Mouse (Mus musculus) v-Abl transformed pro-B cells (cell line): ENCODE results near the gene Sash1.

ENCODE experiments used
- in situ Hi-C, 2 experiments: fragments of 400-800 bp; cut with MboI; formaldehyde crosslinking; loops; one replicate each; pipeline ENCODE4 v1.15.1; 2025; ENCODE audit not compliant: unreplicated experiment in 2 of 2

The Sash1 gene

DNA sequence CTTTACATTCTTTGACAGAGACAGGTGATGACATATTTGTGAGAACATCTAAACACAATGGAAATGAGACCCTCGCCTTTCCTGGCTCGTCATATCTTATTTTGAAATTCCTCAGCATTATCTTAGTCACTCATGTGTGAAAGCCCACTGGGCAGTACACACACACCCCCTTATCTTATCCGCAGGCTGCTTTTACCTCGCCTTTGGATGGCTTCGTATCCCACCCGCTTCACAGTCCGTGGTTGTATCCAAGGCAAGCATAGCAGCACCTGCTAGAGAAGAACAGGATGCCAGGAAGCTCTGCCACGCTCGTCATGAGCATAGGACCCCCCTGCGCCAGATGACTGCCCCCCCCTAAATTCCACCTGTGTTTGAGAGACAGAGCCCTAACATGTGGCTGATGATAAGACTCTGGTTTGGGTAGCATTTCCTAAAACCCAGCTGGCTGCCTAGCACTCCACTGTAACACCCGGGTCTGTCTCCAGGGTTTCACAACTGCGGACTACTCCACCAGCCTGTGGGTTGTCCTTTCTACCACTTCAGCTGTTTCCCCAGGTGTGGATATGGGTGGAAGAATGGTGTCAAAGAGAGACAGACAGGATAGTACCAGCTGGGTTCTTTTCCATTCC lies 84.0 kb downstream of the Sash1 start:
- in situ Hi-C loops = no loop called here

DNA sequence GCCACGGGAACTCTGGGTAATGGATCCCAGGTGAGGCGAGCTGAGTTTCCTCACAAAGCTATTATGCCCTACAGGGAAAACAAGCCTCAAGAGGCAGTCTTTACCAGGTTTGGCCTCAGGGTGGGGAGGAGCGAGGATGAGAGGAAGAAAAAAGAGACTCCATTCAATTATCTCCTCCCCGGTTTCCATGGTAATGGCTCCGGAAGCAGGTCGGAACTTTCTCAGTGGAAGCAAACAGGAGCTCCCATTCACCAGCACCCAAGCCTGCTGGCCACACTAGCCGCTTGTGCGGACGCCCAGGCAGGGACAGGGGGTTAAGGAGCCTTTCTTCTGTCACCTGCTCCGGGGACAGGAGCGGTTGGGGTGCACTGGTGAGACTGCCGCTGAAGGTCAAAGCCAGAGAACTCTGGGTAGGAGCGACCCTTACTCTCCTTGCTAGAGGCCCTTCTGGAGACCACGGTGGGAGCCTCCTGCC lies 84.7 kb downstream of the Sash1 start:
- in situ Hi-C loops = no loop called here

GRCm38 (mm10) chr10:8797826-8798225 lies 88.0 kb downstream of the Sash1 start:
- in situ Hi-C loops = loop anchor here in 1 of 2 experiments (25.0 kb wide), 1 partner anchor 939 kb away; no protein-coding TSS in a partner anchor

GRCm38 (mm10) chr10:8795336-8795735 lies 90.5 kb downstream of the Sash1 start:
- in situ Hi-C loops = loop anchor here in 1 of 2 experiments (25.0 kb wide), 1 partner anchor 942 kb away; no protein-coding TSS in a partner anchor

DNA sequence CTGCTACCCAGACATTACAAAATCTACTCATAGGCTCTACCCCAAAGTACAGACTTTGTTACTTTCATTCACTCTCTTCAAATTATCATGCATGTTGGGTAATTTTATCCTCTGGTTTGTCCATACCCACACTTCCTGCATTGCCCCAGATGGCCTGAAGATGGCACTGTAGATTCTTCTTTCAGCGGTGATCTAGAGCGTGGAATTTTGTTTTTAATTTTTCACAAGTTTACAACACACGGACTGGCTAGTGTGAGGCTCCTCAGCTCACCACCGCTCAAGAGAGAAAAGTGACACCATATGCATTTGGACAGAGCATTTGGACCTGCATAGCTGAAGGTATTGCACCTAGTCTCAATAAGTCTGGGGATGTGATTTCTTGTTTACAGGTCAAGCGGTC lies 93.5 kb downstream of the Sash1 start:
- in situ Hi-C loops = loop anchor here (5.0 to 25.0 kb wide), 2 partner anchors 185 to 945 kb away; no protein-coding TSS in a partner anchor

- in situ Hi-C loops = loop anchor here in 1 of 2 experiments (25.0 kb wide), 1 partner anchor 948 kb away; no protein-coding TSS in a partner anchor
These were observed 96.8 kb downstream of the Sash1 start for GRCm38 (mm10) chr10:8789096-8789495.

DNA sequence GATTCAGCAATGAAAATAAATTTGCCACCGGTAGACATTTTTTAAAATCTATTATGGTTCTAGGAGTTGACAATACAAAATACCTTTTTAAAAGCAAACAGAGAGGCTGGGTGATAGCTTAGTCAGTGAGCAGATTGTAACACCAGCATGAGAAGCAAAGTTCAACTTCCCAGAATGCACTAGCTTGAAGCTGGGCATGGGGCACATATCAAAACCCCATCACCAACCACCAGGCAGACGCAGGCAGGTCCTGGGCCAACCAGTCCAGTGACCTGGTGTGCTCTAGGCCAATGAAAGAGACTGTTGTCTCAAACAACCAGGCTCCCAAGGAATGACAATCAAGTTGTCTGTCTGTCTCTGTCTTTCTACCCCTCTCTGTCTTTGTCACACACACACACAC lies 98.6 kb downstream of the Sash1 start:
- in situ Hi-C loops = loop anchor here in 1 of 2 experiments (25.0 kb wide), 1 partner anchor 950 kb away; no protein-coding TSS in a partner anchor

- in situ Hi-C loops = loop anchor here in 1 of 2 experiments (25.0 kb wide), 1 partner anchor 952 kb away; no protein-coding TSS in a partner anchor
These were observed 100.3 kb downstream of the Sash1 start for GRCm38 (mm10) chr10:8785451-8786145.

DNA sequence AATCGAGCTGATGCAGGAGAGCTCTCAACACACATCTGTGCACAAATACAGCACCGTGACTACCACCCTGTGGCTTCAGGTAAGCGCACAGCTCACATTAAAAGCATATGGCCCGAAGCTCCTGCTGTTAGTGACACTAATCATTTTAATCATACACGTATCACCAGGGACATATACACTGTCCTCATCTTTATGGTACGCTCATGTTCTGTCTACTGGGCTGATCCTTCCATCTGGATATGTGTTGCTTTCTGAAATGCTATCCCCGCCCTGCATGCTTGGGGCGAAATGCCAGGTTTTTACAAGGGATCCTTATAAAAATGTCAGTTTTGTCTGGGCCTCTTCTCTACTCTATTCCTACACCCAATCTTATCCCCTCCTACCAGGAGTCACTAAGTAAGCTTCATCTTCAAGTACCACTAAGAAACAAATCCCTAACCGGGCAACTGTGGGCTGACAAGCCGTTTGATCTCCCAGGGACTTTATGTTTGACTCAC lies 103.9 kb downstream of the Sash1 start:
- in situ Hi-C loops = loop anchor here in 1 of 2 experiments (25.0 kb wide), 1 partner anchor 955 kb away; no protein-coding TSS in a partner anchor

DNA sequence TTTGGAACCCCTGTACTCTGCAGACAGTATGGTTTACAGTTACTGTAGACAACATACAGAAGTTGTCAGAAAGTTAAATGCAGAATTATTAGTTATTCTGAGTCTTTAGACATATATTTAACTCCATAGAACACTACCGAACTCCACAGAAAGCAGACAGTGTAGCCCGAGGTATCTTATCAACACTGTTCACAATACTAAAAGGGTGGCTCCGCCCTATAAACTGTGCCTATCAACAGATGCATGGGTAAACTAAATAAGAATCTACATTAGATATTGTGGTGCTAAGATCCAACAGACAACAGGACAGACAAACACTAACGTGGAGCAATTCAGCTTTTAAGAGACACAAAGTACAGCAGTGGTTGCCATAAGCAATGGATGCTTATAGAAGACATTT lies 106.0 kb downstream of the Sash1 start:
- in situ Hi-C loops = loop anchor here in 1 of 2 experiments (25.0 kb wide), 1 partner anchor 957 kb away; no protein-coding TSS in a partner anchor

GRCm38 (mm10) chr10:8778845-8779244 lies 107.0 kb downstream of the Sash1 start:
- in situ Hi-C loops = loop anchor here in 1 of 2 experiments (25.0 kb wide), 1 partner anchor 958 kb away; no protein-coding TSS in a partner anchor

DNA sequence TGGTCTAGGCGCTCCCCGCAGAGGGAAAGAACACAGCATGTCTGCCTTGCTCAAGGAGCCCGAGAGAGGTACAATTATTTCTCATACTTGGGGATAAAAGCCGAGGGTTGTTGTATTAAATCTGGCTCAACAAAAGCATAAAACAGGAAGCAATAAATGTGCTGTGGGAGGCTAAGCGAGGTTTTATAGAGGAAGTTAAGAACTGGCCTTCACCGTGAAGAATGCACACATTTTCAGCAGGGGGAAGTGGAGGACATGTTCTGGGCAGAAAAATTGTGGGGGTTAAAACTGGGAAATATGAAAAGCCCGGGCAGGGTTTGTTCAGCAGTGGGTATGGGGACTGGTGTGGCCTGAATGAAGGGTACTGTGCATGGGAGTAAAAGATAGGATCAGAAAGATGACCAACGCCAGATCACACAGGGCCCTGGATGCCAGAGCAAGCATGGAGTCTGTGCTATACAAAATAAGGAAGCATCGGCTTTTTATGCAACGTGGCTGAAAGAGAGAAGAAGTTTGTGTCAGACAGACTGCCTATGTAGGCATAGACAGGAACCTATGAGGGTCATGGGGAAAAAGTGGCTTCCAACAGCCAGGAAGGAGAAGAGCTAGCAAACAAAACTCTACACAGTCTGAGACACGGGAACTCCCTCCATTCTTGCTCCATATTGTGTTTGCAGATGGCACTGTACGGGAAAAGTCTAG lies 108.2 kb downstream of the Sash1 start:
- in situ Hi-C loops = loop anchor here in 1 of 2 experiments (25.0 kb wide), 1 partner anchor 960 kb away; no protein-coding TSS in a partner anchor

- in situ Hi-C loops = loop anchor here in 1 of 2 experiments (25.0 kb wide), 1 partner anchor 961 kb away; no protein-coding TSS in a partner anchor
These were observed 109.1 kb downstream of the Sash1 start for GRCm38 (mm10) chr10:8776791-8777190.

DNA sequence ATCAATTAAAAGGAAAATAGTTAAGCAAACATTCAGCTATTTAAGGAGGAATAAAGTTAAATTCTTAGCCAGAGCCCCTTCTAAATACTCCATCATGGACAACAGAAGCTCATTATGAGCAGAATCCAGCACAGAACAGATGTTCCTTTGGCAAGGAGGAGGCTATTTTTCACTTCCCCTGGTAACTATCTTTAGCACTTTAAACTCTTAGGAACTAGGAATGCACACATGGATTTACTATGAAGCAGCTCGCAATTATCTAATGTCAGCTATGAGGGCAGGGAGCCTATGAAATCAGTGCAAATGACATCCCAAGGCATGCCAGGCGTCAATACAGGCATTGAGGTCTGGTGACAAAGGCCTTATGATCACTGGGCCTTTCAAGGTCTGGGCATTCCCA lies 110.1 kb downstream of the Sash1 start:
- in situ Hi-C loops = loop anchor here in 1 of 2 experiments (25.0 kb wide), 1 partner anchor 962 kb away; no protein-coding TSS in a partner anchor

DNA sequence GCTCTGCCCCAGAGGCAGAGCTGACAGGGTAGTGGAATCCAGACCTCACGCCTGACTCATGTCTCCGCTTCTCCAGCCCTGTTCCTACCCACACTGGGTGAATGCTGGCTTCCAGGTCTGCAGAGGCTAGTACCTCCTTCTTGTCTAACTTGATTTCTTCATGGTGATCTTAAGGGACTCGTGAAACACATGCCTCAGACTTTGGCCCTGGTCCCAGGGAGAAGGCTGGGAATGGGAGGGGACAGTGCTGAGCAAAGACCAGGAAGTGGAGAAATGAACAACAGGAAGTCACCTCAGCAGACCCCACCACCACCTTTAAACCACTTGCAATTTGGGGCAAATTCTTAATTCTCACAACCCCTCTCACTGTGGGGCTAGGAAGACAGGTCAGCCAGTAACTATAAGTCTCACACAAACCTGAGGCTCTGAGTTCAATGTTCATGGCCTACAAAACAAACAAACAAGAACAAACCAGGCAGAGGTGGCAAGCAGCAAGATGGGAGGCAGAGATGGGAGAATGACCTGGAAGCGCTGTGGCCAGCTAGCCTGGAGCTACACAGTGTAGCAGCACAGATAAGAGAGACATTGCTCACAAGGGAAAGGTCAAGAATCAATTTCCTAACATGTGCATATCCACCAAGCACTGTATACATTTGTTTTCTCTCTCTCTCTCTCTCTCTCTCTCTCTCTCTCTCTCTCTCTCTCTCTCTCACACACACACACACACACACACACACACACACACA lies 113.2 kb downstream of the Sash1 start:
- in situ Hi-C loops = no loop called here

GRCm38 (mm10) chr10:8770931-8771653 lies 114.8 kb downstream of the Sash1 start:
- in situ Hi-C loops = no loop called here

DNA sequence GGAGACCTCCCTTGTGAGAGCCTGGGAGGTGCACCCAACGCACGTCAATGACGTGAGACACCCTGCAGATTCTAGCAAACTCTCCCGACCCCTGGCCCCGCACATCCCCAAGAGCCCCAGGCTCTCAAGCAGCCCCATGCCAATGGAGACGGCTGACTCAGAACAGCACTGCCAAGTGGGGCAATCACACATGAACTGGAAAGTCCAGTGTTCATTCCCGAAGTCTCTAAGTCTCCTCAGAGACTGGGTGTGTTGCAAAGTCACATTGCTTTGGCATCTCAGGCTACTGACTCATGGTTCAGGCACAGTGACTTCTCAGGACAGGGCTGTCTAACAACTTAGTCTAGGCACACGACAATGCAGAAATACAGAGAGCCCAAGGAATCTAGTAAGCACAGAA lies 117.2 kb downstream of the Sash1 start:
- in situ Hi-C loops = no loop called here

GRCm38 (mm10) chr10:8767381-8767780 lies 118.5 kb downstream of the Sash1 start:
- in situ Hi-C loops = no loop called here
